Mouse (Mus musculus) lung, postnatal 14 days (tissue): Measurements from ENCODE around the gene Orc2.

Source experiments
- DNase-seq: peaks from one replicate; pipeline ENCODE4 v3.0.0; 2021

The Orc2 gene

DNA sequence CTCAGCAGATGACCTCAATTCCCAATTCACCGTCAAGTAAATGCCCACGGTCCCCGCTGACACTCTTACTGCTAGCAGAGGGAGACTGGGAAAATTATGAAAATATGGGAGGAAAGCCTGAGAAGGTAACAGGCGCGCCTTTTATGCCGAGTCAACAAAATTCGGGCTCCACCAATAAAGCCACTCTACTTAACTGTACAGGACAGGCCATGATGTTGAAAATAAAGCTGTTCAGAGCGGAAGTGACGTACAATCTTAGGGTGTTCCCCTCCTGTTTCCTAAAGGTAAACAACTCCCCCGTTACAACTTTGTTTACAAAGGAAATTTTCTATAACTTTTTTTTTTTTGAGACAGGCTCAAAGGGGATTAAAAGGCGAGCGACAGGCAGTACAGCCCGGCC, 82.0 kb downstream of the Orc2 start:
- peak; percentile 53 for DNase-seq

DNA sequence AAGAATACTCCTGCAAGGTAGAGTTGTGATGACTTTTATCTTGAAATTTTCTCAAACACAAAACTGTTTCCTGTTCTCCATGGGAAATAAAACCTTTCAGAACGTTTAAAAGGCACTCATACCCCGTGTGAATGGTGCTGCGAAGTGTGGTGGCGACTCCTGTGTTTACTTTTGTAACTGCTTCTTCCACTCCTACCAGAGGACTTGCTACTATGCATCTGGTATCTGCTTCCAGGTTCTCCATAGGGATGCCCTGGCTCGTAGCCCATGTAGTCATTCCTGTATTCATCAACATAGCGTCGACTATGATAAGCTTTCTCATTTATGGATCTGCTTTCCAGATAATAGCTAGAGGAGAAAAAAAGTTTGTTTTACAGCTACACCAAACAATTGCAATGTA, 83.9 kb downstream of the Orc2 start:
- no peak for DNase-seq

DNA sequence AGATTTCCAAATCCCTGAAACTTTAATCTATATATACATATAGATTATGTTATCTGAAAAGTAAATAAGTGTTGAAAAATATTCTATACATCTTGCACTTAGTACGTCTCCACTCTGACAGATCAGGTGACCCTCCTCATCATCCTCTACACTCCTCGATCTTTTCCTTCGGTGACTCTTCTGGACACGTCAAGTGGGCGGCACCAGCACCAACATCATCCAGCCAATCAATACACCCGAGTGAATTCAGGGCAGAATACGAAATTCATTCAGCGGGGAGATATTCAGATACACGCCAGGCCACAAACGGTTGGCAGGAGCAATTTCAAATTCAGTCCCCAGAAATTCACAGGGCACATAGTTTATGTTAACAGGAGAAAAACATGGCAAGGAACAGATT, 84.9 kb downstream of the Orc2 start:
- DNase-seq = no peak

DNA sequence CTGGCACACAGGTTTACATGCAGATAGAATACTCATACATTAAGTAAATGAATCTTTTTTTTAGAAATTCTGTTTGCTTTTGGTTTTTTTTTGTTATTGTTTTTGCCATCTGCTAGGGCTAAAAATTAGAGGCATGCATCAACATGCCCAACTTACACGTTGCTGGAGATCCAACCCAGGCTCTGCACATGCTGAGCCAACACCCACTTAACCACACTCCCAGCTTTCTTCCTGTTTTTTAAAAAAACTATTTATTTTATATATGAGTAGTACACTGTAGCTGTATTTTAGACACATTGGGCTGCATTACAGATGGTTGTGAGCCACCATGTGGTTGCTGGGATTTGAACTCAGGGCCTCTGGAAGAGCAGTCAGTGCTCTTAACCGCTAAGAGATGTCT, 88.9 kb downstream of the Orc2 start:
- no peak for DNase-seq

DNA sequence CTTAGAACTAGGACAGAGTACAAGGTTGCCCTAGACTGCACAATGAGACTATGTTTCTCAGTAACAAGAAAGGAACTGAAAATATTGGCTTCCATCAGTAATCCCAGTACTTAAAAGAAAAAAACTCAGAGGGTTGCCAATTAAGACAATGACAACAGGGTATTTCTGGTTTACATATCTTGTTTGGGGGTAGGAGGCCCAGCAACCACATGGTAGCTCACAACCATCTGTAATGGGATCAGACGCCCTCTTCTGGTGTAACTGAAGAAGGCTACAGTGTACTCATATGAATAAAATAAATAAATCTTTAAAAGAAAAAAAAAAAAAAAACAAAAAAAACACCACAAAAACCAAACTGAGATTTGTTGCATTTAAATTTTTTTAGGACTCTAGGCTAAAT, 89.5 kb downstream of the Orc2 start:
- DNase-seq = no peak
